Mouse (Mus musculus): ENCODE results near the gene Fbxl12. TPM values are rescaled to one million over a fixed set of nuclear protein-coding genes. Genes with fewer than 3 reads are reported as not detected.

Fbxl12 gene
- polyA plus RNA-seq, 1 experiment from 2014 or later, result 7.4 TPM

GRCm38 (mm10) chr9:20571060-20571459 is 73.5 kb downstream of the Fbxl12 start:
- no peak for TF ChIP-seq CTCF (IDR thresholded peaks at IDR 0.05; ENCODE audit: low read depth)
- no peak overlapping the region for H3K27ac ChIP-seq (ENCODE audit: low read depth, low read length)
- ATAC-seq, result no peak
- H3K4me1 ChIP-seq (replicated peaks; ENCODE audit: control insufficient read depth, insufficient read depth, low read length), result no peaks in the 10 kb centered on the region
- no peaks in the 10 kb centered on the region for H3K27me3 ChIP-seq (replicated peaks; ENCODE audit: control insufficient read depth, insufficient read depth, low read length)
- H3K36me3 ChIP-seq (ENCODE audit: control insufficient read depth, insufficient read depth), result no peaks in the 10 kb centered on the region
- H3K4me2 ChIP-seq (replicated peaks; ENCODE audit: low read depth), result no peak overlapping the region
- no peak overlapping the region for H3K9ac ChIP-seq (ENCODE audit: low read depth, low read length)
- H3K4me3 ChIP-seq (ENCODE audit: low read depth, low read length), result no peak overlapping the region
- no peaks in the 10 kb centered on the region for H3K9me3 ChIP-seq (ENCODE audit: control insufficient read depth)

Other genes with a start within 250 kb of the Fbxl12 start
- 5.3 and 5.6 TPM in 2 replicates for gene Zfp26, start 184.6 kb downstream of the Fbxl12 start, polyA plus RNA-seq (2015; fragmentation: Nextera tagmentation; extraction: Ambion mirVana)
- 8.5 and 9.4 TPM in 2 replicates for gene Zfp426, start 152.0 kb downstream of the Fbxl12 start, polyA plus RNA-seq (2015; fragmentation: Nextera tagmentation; extraction: Ambion mirVana)
- 17.5 and 22.1 TPM in 2 replicates for gene Zfp266, start 123.3 kb downstream of the Fbxl12 start, polyA plus RNA-seq (2015; fragmentation: Nextera tagmentation; extraction: Ambion mirVana)
- 5.2 and 5.7 TPM in 2 replicates for gene Zfp846, start 63.5 kb downstream of the Fbxl12 start, polyA plus RNA-seq (2015; fragmentation: Nextera tagmentation; extraction: Ambion mirVana)
- gene Ubl5, start 1.9 kb downstream of the Fbxl12 start, polyA plus RNA-seq (2015; fragmentation: Nextera tagmentation; extraction: Ambion mirVana), result 557 and 578 TPM in 2 replicates
- 27.1 and 27.2 TPM in 2 replicates for gene Pin1, start 7.3 kb upstream of the Fbxl12 start, polyA plus RNA-seq (2015; fragmentation: Nextera tagmentation; extraction: Ambion mirVana)
- 3.7 and 4.1 TPM in 2 replicates for gene Olfm2, start 101.6 kb upstream of the Fbxl12 start, polyA plus RNA-seq (2015; fragmentation: Nextera tagmentation; extraction: Ambion mirVana)
- gene Col5a3, start 170.3 kb upstream of the Fbxl12 start, polyA plus RNA-seq (2015; fragmentation: Nextera tagmentation; extraction: Ambion mirVana), result 1.2 and 1.9 TPM in 2 replicates
- gene Rdh8, start 173.7 kb upstream of the Fbxl12 start, polyA plus RNA-seq (2015; fragmentation: Nextera tagmentation; extraction: Ambion mirVana), result not detected in 2 replicates
- gene A230050P20Rik, start 223.9 kb upstream of the Fbxl12 start, polyA plus RNA-seq (2015; fragmentation: Nextera tagmentation; extraction: Ambion mirVana), result 4.9 and 5.6 TPM in 2 replicates
- gene Angptl6, start 235.0 kb upstream of the Fbxl12 start, polyA plus RNA-seq (2015; fragmentation: Nextera tagmentation; extraction: Ambion mirVana), result 9.4 and 9.8 TPM in 2 replicates
- gene Ppan, start 243.4 kb upstream of the Fbxl12 start, polyA plus RNA-seq (2015; fragmentation: Nextera tagmentation; extraction: Ambion mirVana), result 18.7 and 21.4 TPM in 2 replicates